Mouse (Mus musculus) MEL (cell line): ENCODE results near the gene Frk. TPM values are rescaled to one million over a fixed set of nuclear protein-coding genes. Genes with fewer than 3 reads are reported as not detected.

Experiments
- DNase-seq: peaks from one replicate; pipeline ENCODE4 v3.0.0; 2011; ENCODE audit warnings: low read depth, low spot score
- H3K27ac ChIP-seq: 2 replicates; pipeline ENCODE4 v1.5.1; 2012; ENCODE audit warnings: low read depth, mild to moderate bottlenecking, control low read depth, low read length, moderate library complexity; ENCODE audit not compliant: control insufficient read depth
- H3K27me3 ChIP-seq, 2 experiments: fragments of 150-350 bp in 1 of 2; sonication (generic) in 1 of 2; 2 replicates each; pipeline ENCODE4 v1.6.1; 2012; ENCODE audit warnings: low read length in 2 of 2, mild to moderate bottlenecking in 2 of 2, improper control_type of control experiment in 1 of 2, moderate library complexity in 1 of 2; ENCODE audit not compliant: insufficient read depth in 2 of 2, control insufficient read depth in 1 of 2
- H3K36me3 ChIP-seq, 2 experiments: 2 replicates each; pipeline ENCODE4 v1.6.1; 2012 to 2014; ENCODE audit warnings: low read length in 2 of 2, improper control_type of control experiment in 1 of 2, inconsistent platforms in 1 of 2, mild to moderate bottlenecking in 1 of 2; ENCODE audit not compliant: insufficient read depth in 2 of 2, control insufficient read depth in 1 of 2
- H3K4me1 ChIP-seq, 2 experiments: fragments of 150-350 bp in 1 of 2; sonication (generic) in 1 of 2; 2 replicates each; pipeline ENCODE4 v1.6.1; 2012; ENCODE audit warnings: low read length in 2 of 2, improper control_type of control experiment in 1 of 2, mild to moderate bottlenecking in 1 of 2; ENCODE audit not compliant: insufficient read depth in 2 of 2, control insufficient read depth in 1 of 2
- H3K4me3 ChIP-seq, 2 experiments: fragments of 150-350 bp in 1 of 2; sonication (generic) in 1 of 2; 2 replicates each; pipeline ENCODE4 v1.5.1; 2012; ENCODE audit warnings: low read depth in 2 of 2, low read length in 2 of 2, mild to moderate bottlenecking in 2 of 2, moderate library complexity in 2 of 2, control low read depth in 1 of 2, improper control_type of control experiment in 1 of 2; ENCODE audit not compliant: control insufficient read depth in 1 of 2, insufficient read depth in 1 of 2
- H3K79me2 ChIP-seq: 2 replicates; pipeline ENCODE4 v1.6.1; 2012; ENCODE audit warnings: mild to moderate bottlenecking, low read length, moderate library complexity; ENCODE audit not compliant: control insufficient read depth, poor library complexity, insufficient read depth
- H3K9ac ChIP-seq: 2 replicates; pipeline ENCODE4 v1.6.1; 2012; ENCODE audit warnings: low read depth, mild to moderate bottlenecking, control low read depth, low read length, moderate library complexity; ENCODE audit not compliant: control insufficient read depth, poor library complexity, severe bottlenecking
- H3K9me3 ChIP-seq: fragments of 150-350 bp; sonication (generic); replicated peaks from 2 replicates; pipeline ENCODE4 v1.6.1; 2012; ENCODE audit warnings: mild to moderate bottlenecking, low read length, improper control_type of control experiment, moderate library complexity; ENCODE audit not compliant: insufficient read depth
- CHD1 ChIP-seq: IDR thresholded peaks from 2 replicates; pipeline ENCODE4 v1.6.1; 2012; ENCODE audit warnings: low read depth, mild to moderate bottlenecking, inconsistent platforms, low read length, improper control_type of control experiment
- CTCF ChIP-seq, 3 experiments: IDR thresholded peaks in 2 of 3; conservative IDR thresholded peaks in 1 of 3; 2 replicates each; pipeline ENCODE4 v1.5.1; 2011 to 2012; ENCODE audit warnings: low read length in 3 of 3, low read depth in 2 of 3, mild to moderate bottlenecking in 2 of 3, improper control_type of control experiment in 1 of 3, inconsistent platforms in 1 of 3, mixed read lengths in 1 of 3, moderate library complexity in 1 of 3; ENCODE audit not compliant: control insufficient read depth in 1 of 3, insufficient read depth in 1 of 3, poor library complexity in 1 of 3, severe bottlenecking in 1 of 3
- E2F4 ChIP-seq: IDR thresholded peaks from 2 replicates; pipeline ENCODE4 v1.6.1; 2011; ENCODE audit warnings: low read depth, low read length, improper control_type of control experiment, borderline replicate concordance
- EP300 ChIP-seq, 2 experiments: IDR thresholded peaks; 2 replicates each; pipeline ENCODE4 v1.6.1; 2011; ENCODE audit warnings: improper control_type of control experiment in 2 of 2, low read length in 2 of 2, low read depth in 1 of 2, mild to moderate bottlenecking in 1 of 2
- ETS1 ChIP-seq: IDR thresholded peaks from 2 replicates; pipeline ENCODE4 v1.6.1; 2012; ENCODE audit warnings: low read depth, mild to moderate bottlenecking, inconsistent platforms, low read length, improper control_type of control experiment, moderate library complexity
- GATA1 ChIP-seq: IDR thresholded peaks from 2 replicates; pipeline ENCODE4 v1.6.1; 2011; ENCODE audit warnings: low read depth, low read length, improper control_type of control experiment
- JUND ChIP-seq: IDR thresholded peaks from 2 replicates; pipeline ENCODE4 v1.6.1; 2011; ENCODE audit warnings: low read depth, mild to moderate bottlenecking, improper control_type of control experiment, low read length
- MAX ChIP-seq: IDR thresholded peaks from 2 replicates; pipeline ENCODE4 v1.6.1; 2011; ENCODE audit warnings: low read length, improper control_type of control experiment
- MAZ ChIP-seq: IDR thresholded peaks from 2 replicates; pipeline ENCODE4 v1.6.1; 2012; ENCODE audit warnings: low read depth, mild to moderate bottlenecking, inconsistent platforms, low read length, improper control_type of control experiment
- MYB ChIP-seq: IDR thresholded peaks from 2 replicates; pipeline ENCODE4 v1.6.1; 2011; ENCODE audit warnings: mild to moderate bottlenecking, low read depth, low read length, improper control_type of control experiment
- POLR2A ChIP-seq, 2 experiments: IDR thresholded peaks; 2 replicates each; pipeline ENCODE4 v1.6.1; 2011 to 2012; ENCODE audit warnings: low read length in 2 of 2, mild to moderate bottlenecking in 2 of 2, control low read depth in 1 of 2, improper control_type of control experiment in 1 of 2, low read depth in 1 of 2, moderate library complexity in 1 of 2; ENCODE audit not compliant: control insufficient read depth in 1 of 2, insufficient read depth in 1 of 2, poor library complexity in 1 of 2
- POLR2AphosphoS2 ChIP-seq: IDR thresholded peaks from 2 replicates; pipeline ENCODE4 v1.6.1; 2011; ENCODE audit warnings: low read length, improper control_type of control experiment
- POLR2AphosphoS5 ChIP-seq: IDR thresholded peaks from 2 replicates; pipeline ENCODE4 v1.6.1; 2012; ENCODE audit warnings: low read depth, borderline replicate concordance, mild to moderate bottlenecking, inconsistent platforms, low read length, moderate library complexity, mixed read lengths
- RAD21 ChIP-seq: IDR thresholded peaks from 2 replicates; pipeline ENCODE4 v1.6.1; 2011; ENCODE audit warnings: mild to moderate bottlenecking, low read depth, low read length, improper control_type of control experiment
- RCOR1 ChIP-seq: IDR thresholded peaks from 2 replicates; pipeline ENCODE4 v1.6.1; 2012; ENCODE audit warnings: low read depth, mild to moderate bottlenecking, inconsistent platforms, low read length, improper control_type of control experiment
- TAL1 ChIP-seq: IDR thresholded peaks from 2 replicates; pipeline ENCODE4 v1.6.1; 2012; ENCODE audit warnings: mild to moderate bottlenecking, inconsistent platforms, low read length, moderate library complexity, mixed read lengths
- TCF12 ChIP-seq: IDR thresholded peaks from 2 replicates; pipeline ENCODE4 v1.6.1; 2014; ENCODE audit warnings: low read depth, mild to moderate bottlenecking, inconsistent platforms, low read length, improper control_type of control experiment, moderate library complexity
- ZC3H11A ChIP-seq: IDR thresholded peaks from 2 replicates; pipeline ENCODE4 v1.6.1; 2012; ENCODE audit warnings: low read depth, mild to moderate bottlenecking, inconsistent platforms, low read length, improper control_type of control experiment
- ZKSCAN1 ChIP-seq: IDR thresholded peaks from 2 replicates; pipeline ENCODE4 v1.6.1; 2012; ENCODE audit warnings: low read depth, mild to moderate bottlenecking, inconsistent platforms, low read length, improper control_type of control experiment, moderate library complexity
- polyA plus RNA-seq, 2 experiments: library from polyadenylated mRNA; stranded (reverse) in 1 of 2; unstranded in 1 of 2; fragments of >175 nt in 1 of 2; fragments of >200 nt in 1 of 2; gene quantifications; 2 replicates each; pipeline versions ENCODE4 v1.2.1 to v1.2.4; 2012; ENCODE audit warnings: low replicate concordance in 2 of 2, low read depth in 1 of 2; ENCODE audit not compliant: insufficient read length in 2 of 2, insufficient read depth in 1 of 2, missing spikeins in 1 of 2
- total RNA-seq: library from RNA; depleted of rRNA; stranded (reverse); fragments of 300-350 nt; gene quantifications from 2 replicates; pipeline ENCODE4 v1.2.3, GENCODE M21; 2012

The Frk gene
- total and polyA plus RNA-seq, 3 experiments, result not detected

GRCm38 (mm10) chr10:34507807-34508206 is 24.6 kb downstream of the Frk start:
- Histone ChIP-seq H3K79me2 (no peaks in the 10 kb centered on the region), H3K27ac (no peak overlapping the region; the same call in 1 of the 2 replicates), H3K9ac (no peak overlapping the region), H3K9me3 (no peaks in the 10 kb centered on the region), H3K4me1 (peaks cover 2 to 6% of the 10 kb centered on the region in 2 experiments; a peak in 3 of 4 replicates), H3K4me3 (no peak overlapping the region), H3K36me3 (peaks cover 0 to 27% of the 10 kb centered on the region in 2 experiments; a peak in 2 of 4 replicates), H3K27me3 (no peaks in the 10 kb centered on the region)
- peak; percentile 50 for DNase-seq
- TF ChIP-seq TAL1 (0 out of 2 replicates have a peak, but pooled peaks have one; percentile 10), E2F4 (no peak), GATA1 (0 out of 2 replicates have a peak, but pooled peaks have one; percentile 24), ZKSCAN1 (no peak), MYB (no peak), POLR2A (IDR thresholded peaks at IDR 0.05; ENCODE audit: control insufficient read depth in 1 of 2, insufficient read depth in 1 of 2, low read depth in 1 of 2, low read length in 2 of 2, poor library complexity in 1 of 2) (no peak), EP300 (IDR thresholded peaks at IDR 0.05; ENCODE audit: low read depth in 1 of 2, low read length in 2 of 2) (peak; percentile 37 to 40; a peak in 1 of 4 replicates), CTCF (IDR thresholded peaks at IDR 0.05 in 2 of 3, conservative IDR thresholded peaks at IDR 0.05 in 1 of 3; ENCODE audit: control insufficient read depth in 1 of 3, insufficient read depth in 1 of 3, low read depth in 2 of 3, low read length in 3 of 3, poor library complexity in 1 of 3, severe bottlenecking in 1 of 3) (no peak), MAX (no peak), MAZ (no peak)

GRCm38 (mm10) chr10:34508593-34508992 is 25.4 kb downstream of the Frk start:
- TF ChIP-seq CHD1, result no peak
- no peak for TF ChIP-seq JUND
- no peak for TF ChIP-seq ZC3H11A
- TF ChIP-seq POLR2AphosphoS2, result no peak
- TF ChIP-seq POLR2AphosphoS5, result no peak
- TF ChIP-seq GATA1, result peak; percentile 89
- peak; percentile 72 for TF ChIP-seq TCF12
- TF ChIP-seq RAD21, result no peak
- peak; percentile 98 for TF ChIP-seq RCOR1
- no peak for TF ChIP-seq CTCF (IDR thresholded peaks at IDR 0.05 in 2 of 3, conservative IDR thresholded peaks at IDR 0.05 in 1 of 3; ENCODE audit: control insufficient read depth in 1 of 3, insufficient read depth in 1 of 3, low read depth in 2 of 3, low read length in 3 of 3, poor library complexity in 1 of 3, severe bottlenecking in 1 of 3)
- TF ChIP-seq TAL1, result peak; percentile 28; the same call in 1 of the 2 replicates
- TF ChIP-seq MAX, result no peak
- peak; percentile 79 for TF ChIP-seq MYB
- peak; percentile 72; the same call in 1 of the 2 replicates for TF ChIP-seq ETS1
- TF ChIP-seq EP300 (IDR thresholded peaks at IDR 0.05; ENCODE audit: low read depth in 1 of 2, low read length in 2 of 2), result peak; percentile 90 to 91
- no peaks in the 10 kb centered on the region for H3K9me3 ChIP-seq

More at GRCm38 (mm10) chr10:34508593-34508992, 25.4 kb downstream of the Frk start:
- no peaks in the 10 kb centered on the region for H3K27me3 ChIP-seq
- H3K36me3 ChIP-seq, result peaks cover 0 to 27% of the 10 kb centered on the region in 2 experiments; a peak in 2 of 4 replicates
- H3K27ac ChIP-seq, result no peak overlapping the region
- no peaks in the 10 kb centered on the region for H3K79me2 ChIP-seq
- no peak overlapping the region for H3K4me3 ChIP-seq
- peaks cover 2 to 6% of the 10 kb centered on the region in 2 experiments; a peak in 3 of 4 replicates for H3K4me1 ChIP-seq
- H3K9ac ChIP-seq, result no peak overlapping the region
- DNase-seq, result peak; percentile 85
